Mouse (Mus musculus) kidney, postnatal 0 days (tissue): ENCODE results near the gene D3Ertd254e. TPM values are rescaled to one million over a fixed set of nuclear protein-coding genes. Genes with fewer than 3 reads are reported as not detected.

Experiments used
- ATAC-seq: fragments of 200-750 bp; cut with Nextera tagmentation; replicated peaks from 2 replicates; pipeline ENCODE4 v1.8.0; 2017; ENCODE audit warnings: low read depth, moderate number of reproducible peaks, moderate TSS enrichment, moderate library complexity; ENCODE audit not compliant: low FRiP score
- DNase-seq: peaks from one replicate; pipeline ENCODE4 v3.0.0-alpha.2; 2016; ENCODE audit warnings: low spot score
- H3K27ac ChIP-seq: fragments of 300-500 bp; sonication (generic); 2 replicates; pipeline ENCODE4 v1.5.1; 2014; ENCODE audit warnings: mild to moderate bottlenecking
- H3K27me3 ChIP-seq: fragments of 300-500 bp; sonication (generic); 2 replicates; pipeline ENCODE4 v1.6.1; 2014; ENCODE audit warnings: low read length, mixed read lengths; ENCODE audit not compliant: insufficient read depth
- H3K36me3 ChIP-seq: fragments of 300-500 bp; sonication (generic); 2 replicates; pipeline ENCODE4 v1.6.1; 2014; ENCODE audit warnings: low read length, mixed read lengths; ENCODE audit not compliant: insufficient read depth
- H3K4me1 ChIP-seq: fragments of 300-500 bp; sonication (generic); replicated peaks from 2 replicates; pipeline ENCODE4 v1.6.1; 2014; ENCODE audit warnings: antibody characterized with exemption, low read length, mixed read lengths; ENCODE audit not compliant: insufficient read depth
- H3K4me2 ChIP-seq: fragments of 300-500 bp; sonication (generic); 2 replicates; pipeline ENCODE4 v1.6.1; 2014; ENCODE audit warnings: mild to moderate bottlenecking, low read length, moderate library complexity, mixed read lengths
- H3K4me3 ChIP-seq: fragments of 300-500 bp; sonication (generic); replicated peaks from 2 replicates; pipeline ENCODE4 v1.5.1; 2014; ENCODE audit warnings: low read depth, low read length
- H3K9ac ChIP-seq: fragments of 300-500 bp; sonication (generic); 2 replicates; pipeline ENCODE4 v1.6.1; 2014; ENCODE audit warnings: low read depth, low read length
- H3K9me3 ChIP-seq: fragments of 300-500 bp; sonication (generic); replicated peaks from 2 replicates; pipeline ENCODE4 v1.6.1; 2016; ENCODE audit warnings: low read length, inconsistent platforms, mixed read lengths
- CTCF ChIP-seq: IDR thresholded peaks from 2 replicates; pipeline ENCODE4 v1.5.1; 2016; ENCODE audit warnings: antibody characterized with exemption, low read depth, mild to moderate bottlenecking, moderate library complexity
- WGBS: fragments of 180-500 bp; shearing (Covaris S2); extraction: QIAGEN DNeasy Blood & Tissue Kit; methylation state at CpG from one replicate; pipeline ENCODE4 v1.1.7; 2014; 5-methylcytosine and 5-hydroxymethylcytosine counted together
- polyA plus RNA-seq: library from polyadenylated mRNA; unstranded; fragments of >200 nt; fragmentation: Nextera tagmentation; extraction: Ambion mirVana; gene quantifications from 2 replicates; pipeline ENCODE4 v1.2.1, GENCODE M21; 2015

The D3Ertd254e gene
- polyA plus RNA-seq, 1 experiment from 2014 or later: 5.2 TPM

DNA sequence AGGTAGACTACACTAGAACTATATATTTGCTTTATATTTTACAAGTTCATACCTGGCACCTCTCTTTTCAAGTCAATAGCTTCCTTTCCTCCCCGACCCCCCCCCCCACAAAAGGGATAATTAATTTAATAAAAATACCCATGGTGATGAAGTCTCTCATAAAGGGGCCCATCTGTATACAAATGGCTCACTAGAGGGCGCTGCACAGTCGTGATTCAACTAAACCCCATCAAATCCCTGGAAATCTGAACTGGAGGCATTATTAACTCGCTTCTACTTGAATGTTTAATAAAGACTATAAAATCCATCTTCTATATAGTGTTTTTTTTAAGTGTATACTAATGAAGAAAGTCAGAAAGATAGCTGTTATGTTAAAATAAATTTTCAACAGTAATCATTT lies 30.7 kb downstream of the D3Ertd254e start:
- 11% methylated on average over 4 of the region's 4 CpGs for WGBS
- peak; percentile 72 for TF ChIP-seq CTCF
- Histone ChIP-seq H3K9me3 (no peaks in the 10 kb centered on the region), H3K27me3 (no peaks in the 10 kb centered on the region), H3K27ac (no peak overlapping the region), H3K4me2 (no peak overlapping the region), H3K4me3 (no peak overlapping the region), H3K4me1 (no peaks in the 10 kb centered on the region), H3K36me3 (no peaks in the 10 kb centered on the region), H3K9ac (no peak overlapping the region)
- no peak for ATAC-seq
- peak; percentile 78 for DNase-seq

DNA sequence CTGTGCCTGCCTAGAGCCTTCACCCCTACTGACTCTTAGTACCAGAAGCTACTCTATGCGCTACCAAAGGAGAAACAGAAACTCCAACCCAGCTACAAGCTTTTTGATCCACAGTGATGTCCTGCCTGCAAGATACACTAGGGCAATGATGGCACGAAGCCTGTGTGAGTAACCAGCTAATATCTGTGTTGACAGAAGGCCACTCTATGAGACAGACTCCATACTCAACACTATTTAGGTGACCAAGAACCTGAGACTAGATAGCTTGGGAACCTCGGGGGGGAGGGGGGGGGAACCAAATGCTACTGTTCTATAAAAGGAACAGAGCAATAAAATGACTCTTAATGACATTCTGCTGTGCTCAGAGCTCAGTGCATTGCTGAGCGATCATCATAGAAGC lies 35.7 kb downstream of the D3Ertd254e start:
- no peaks in the 10 kb centered on the region for H3K27me3 ChIP-seq
- H3K36me3 ChIP-seq: no peaks in the 10 kb centered on the region
- H3K4me1 ChIP-seq: no peaks in the 10 kb centered on the region
- no peak overlapping the region for H3K4me2 ChIP-seq
- no peaks in the 10 kb centered on the region for H3K9me3 ChIP-seq
- no peak overlapping the region for H3K27ac ChIP-seq
- TF ChIP-seq CTCF: no peak
- 81% methylated on average over 4 of the region's 4 CpGs for WGBS
- ATAC-seq: no peak
- H3K9ac ChIP-seq: no peak overlapping the region
- no peak for DNase-seq
- H3K4me3 ChIP-seq: no peak overlapping the region

DNA sequence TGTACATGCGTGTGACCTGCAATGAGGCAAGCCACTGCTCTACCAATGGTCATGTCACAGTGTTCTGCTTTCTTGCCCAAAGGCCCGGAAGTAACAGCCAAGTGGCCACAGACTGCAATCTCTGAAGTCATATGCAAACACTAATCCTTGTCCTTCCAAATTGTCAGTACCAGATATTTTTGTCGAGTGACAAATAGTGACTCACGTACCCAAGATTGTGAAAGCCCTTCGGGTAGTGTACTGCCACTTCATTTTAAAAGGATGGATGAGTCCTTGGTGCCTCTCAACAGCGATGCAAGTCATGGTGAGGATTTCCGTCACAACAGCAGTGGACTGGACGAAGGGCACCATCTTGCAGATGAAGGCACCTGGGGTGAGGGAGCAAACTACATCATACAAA lies 38.4 kb downstream of the D3Ertd254e start:
- no peaks in the 10 kb centered on the region for H3K9me3 ChIP-seq
- no peak overlapping the region for H3K4me3 ChIP-seq
- DNase-seq: no peak
- H3K4me2 ChIP-seq: no peak overlapping the region
- 90% methylated on average over 8 of the region's 8 CpGs for WGBS
- H3K36me3 ChIP-seq: no peaks in the 10 kb centered on the region
- no peaks in the 10 kb centered on the region for H3K27me3 ChIP-seq
- no peaks in the 10 kb centered on the region for H3K4me1 ChIP-seq
- TF ChIP-seq CTCF: no peak
- H3K9ac ChIP-seq: no peak overlapping the region
- H3K27ac ChIP-seq: no peak overlapping the region
- no peak for ATAC-seq

DNA sequence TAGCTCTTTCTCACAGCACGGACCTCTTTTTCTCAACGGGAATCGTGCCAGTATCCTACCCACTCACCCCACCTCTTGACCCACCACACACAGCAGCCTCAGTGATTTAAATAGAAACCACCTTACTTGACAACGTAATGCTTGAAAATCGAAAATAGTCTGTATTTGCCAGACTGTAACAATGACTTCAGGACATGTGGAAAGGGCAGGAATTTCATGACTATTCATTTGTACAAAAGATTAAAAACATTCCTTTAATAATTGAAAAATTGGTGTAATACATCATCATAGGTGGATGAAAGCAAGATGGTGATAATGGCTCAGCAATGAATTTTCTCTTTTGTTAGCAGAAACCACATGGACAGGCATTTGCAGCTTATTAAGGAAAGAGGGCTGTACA lies 50.3 kb downstream of the D3Ertd254e start:
- TF ChIP-seq CTCF: no peak
- H3K9me3 ChIP-seq: no peaks in the 10 kb centered on the region
- H3K27ac ChIP-seq: no peak overlapping the region
- no peak overlapping the region for H3K4me2 ChIP-seq
- no peak for ATAC-seq
- DNase-seq: no peak
- no peak overlapping the region for H3K9ac ChIP-seq
- no peak overlapping the region for H3K4me3 ChIP-seq
- H3K36me3 ChIP-seq: no peaks in the 10 kb centered on the region
- WGBS: 66% methylated on average over 5 of the region's 5 CpGs
- H3K4me1 ChIP-seq: no peaks in the 10 kb centered on the region
- H3K27me3 ChIP-seq: no peaks in the 10 kb centered on the region

DNA sequence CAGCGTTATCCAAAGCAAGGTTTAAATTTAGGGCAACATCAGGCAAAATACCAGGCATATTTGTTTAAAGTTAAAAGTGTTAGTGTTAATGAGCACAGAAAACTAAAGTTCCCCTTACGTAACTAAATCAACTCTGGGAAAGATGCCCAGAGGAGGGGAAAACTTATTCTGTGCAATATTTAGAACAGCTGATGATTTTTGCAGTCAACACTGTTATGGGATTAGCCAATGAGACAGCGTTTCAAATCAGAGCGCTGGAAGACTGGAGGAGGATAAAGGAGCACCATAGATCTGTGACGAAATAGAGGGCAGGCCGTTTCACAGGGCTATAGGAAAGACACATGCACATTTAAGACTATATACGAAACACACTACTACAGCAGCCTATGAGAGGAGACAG lies 52.1 kb downstream of the D3Ertd254e start:
- DNase-seq: no peak
- H3K4me3 ChIP-seq: no peak overlapping the region
- H3K36me3 ChIP-seq: no peaks in the 10 kb centered on the region
- H3K27ac ChIP-seq: no peak overlapping the region
- no peaks in the 10 kb centered on the region for H3K9me3 ChIP-seq
- no peaks in the 10 kb centered on the region for H3K4me1 ChIP-seq
- TF ChIP-seq CTCF: no peak
- WGBS: 70% methylated on average over 7 of the region's 7 CpGs
- H3K4me2 ChIP-seq: no peak overlapping the region
- ATAC-seq: no peak
- H3K9ac ChIP-seq: no peak overlapping the region
- no peaks in the 10 kb centered on the region for H3K27me3 ChIP-seq

DNA sequence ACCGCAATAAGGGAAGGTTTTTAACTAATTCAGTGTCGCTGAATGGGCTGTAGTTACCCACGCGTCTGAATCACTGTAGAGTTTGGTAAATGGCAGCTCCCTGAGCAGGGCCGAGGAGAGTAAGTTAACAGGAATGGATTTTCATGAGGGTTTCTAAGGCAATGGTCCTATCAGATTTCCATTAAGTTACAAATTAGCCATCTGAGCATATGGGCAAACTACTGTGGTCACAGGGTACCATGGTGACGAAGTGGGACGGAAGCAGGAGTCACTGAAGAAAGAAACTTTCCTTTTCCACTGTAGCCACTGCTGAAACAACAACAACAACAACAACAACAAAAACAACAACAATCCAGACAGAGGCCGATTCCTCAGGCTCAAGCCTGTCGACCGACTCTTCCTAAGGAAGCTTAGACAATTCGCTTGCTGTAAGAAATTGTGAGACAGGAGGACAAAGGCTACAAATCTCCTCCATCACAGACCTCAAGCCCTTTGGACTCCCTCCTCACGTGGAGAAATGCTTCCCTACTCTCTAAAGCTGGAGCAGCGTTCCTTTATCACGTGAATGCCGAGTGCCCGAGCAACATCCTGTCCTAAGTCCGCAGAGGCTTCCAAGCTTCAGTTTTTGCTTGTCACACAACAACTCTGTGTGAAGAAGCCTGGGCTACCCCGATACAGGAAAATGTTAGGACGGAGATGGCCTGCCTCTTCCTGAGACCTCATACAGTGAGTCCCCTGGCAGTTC lies 56.9 kb downstream of the D3Ertd254e start:
- H3K27me3 ChIP-seq: no peaks in the 10 kb centered on the region
- H3K4me1 ChIP-seq: no peaks in the 10 kb centered on the region
- no peak for TF ChIP-seq CTCF
- no peak overlapping the region for H3K4me3 ChIP-seq
- H3K9me3 ChIP-seq: no peaks in the 10 kb centered on the region
- H3K9ac ChIP-seq: no peak overlapping the region
- ATAC-seq: peak; percentile 65
- no peak overlapping the region for H3K27ac ChIP-seq
- WGBS: 60% methylated on average over 19 of the region's 19 CpGs
- H3K36me3 ChIP-seq: no peaks in the 10 kb centered on the region
- 0 out of 2 replicates have a peak overlapping the region, but pooled peaks have one; percentile 5 for H3K4me2 ChIP-seq
- DNase-seq: peak; percentile 16
